Mouse (Mus musculus): ENCODE results near the gene Pygo1. TPM values are rescaled to one million over a fixed set of nuclear protein-coding genes. Genes with fewer than 3 reads are reported as not detected.

Gene Pygo1
- polyA plus RNA-seq, 1 experiment = 0.01 TPM

DNA sequence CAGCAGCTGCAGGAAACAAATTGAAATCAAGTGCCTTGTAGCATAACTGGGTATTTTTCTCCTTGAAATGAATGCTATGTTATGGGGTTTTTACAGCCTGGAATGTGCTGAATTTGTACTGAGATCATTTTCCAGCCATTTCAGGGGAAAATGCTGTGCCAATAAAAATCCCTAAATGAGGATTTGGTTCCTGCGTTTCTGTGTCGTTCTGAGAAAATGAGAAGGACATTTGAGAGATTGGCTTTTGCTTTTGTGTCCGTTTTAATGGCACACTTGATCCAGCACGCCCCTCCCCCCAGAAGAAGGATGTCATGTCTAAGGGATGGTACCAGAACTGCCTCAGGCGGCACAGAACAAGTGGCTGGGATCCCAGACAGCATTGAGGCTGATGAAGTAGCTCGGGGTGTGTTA, 18.7 kb upstream of the Pygo1 start:
- no peak overlapping the region for H3K4me2 ChIP-seq (ENCODE audit: low read depth)
- H3K79me2 ChIP-seq (ENCODE audit: control insufficient read depth, insufficient read depth) = no peaks in the 10 kb centered on the region
- TF ChIP-seq E2F4 (IDR thresholded peaks at IDR 0.05; ENCODE audit: insufficient read depth) = no peak
- TF ChIP-seq MAX (IDR thresholded peaks at IDR 0.05; ENCODE audit: low read depth) = no peak
- H3K27me3 ChIP-seq (ENCODE audit: control insufficient read depth, insufficient read depth, insufficient read length) = no peaks in the 10 kb centered on the region
- H3K4me3 ChIP-seq = no peak overlapping the region
- H3K36me3 ChIP-seq (ENCODE audit: control insufficient read depth, insufficient read depth) = no peaks in the 10 kb centered on the region
- H3ac ChIP-seq (ENCODE audit: control insufficient read depth, insufficient read length) = no peak overlapping the region

DNA sequence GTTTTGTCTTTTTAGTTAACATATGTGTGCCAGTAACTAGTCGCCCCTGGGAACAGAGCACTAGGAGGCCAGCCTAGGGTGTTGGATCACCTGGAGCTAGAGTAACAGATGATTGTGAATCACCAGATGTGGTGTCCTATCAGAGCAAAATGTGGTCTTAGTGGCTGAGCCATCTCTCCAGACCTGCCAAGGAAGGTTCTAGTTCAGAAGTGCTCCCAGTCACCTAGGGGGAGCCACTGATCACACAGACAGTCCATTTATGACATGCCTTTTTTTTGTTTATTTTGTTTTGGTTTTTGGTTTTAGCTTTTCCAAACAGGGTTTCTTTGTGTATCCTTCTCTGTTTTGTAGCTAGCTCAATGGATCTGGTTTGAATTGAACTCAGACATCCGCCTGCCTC, 14.1 kb upstream of the Pygo1 start:
- no peaks in the 10 kb centered on the region for H3K79me2 ChIP-seq (ENCODE audit: control insufficient read depth, insufficient read depth)
- no peak overlapping the region for H3K4me2 ChIP-seq (ENCODE audit: low read depth)
- no peaks in the 10 kb centered on the region for H3K36me3 ChIP-seq (ENCODE audit: control insufficient read depth, insufficient read depth)
- no peak overlapping the region for H3ac ChIP-seq (ENCODE audit: control insufficient read depth, insufficient read length)
- no peak overlapping the region for H3K4me3 ChIP-seq
- H3K27me3 ChIP-seq (ENCODE audit: control insufficient read depth, insufficient read depth, insufficient read length) = no peaks in the 10 kb centered on the region
- TF ChIP-seq POLR2AphosphoS2 (IDR thresholded peaks at IDR 0.05; ENCODE audit: insufficient read length, low read depth) (no peak), REST (IDR thresholded peaks at IDR 0.05; ENCODE audit: insufficient read depth, insufficient read length) (no peak), TCF12 (IDR thresholded peaks at IDR 0.05; ENCODE audit: insufficient read depth, poor library complexity, severe bottlenecking) (no peak), SRF (IDR thresholded peaks at IDR 0.05; ENCODE audit: control insufficient read depth, insufficient read length, low read depth) (no peak), USF1 (IDR thresholded peaks at IDR 0.05; ENCODE audit: low read depth) (no peak), E2F4 (IDR thresholded peaks at IDR 0.05; ENCODE audit: insufficient read depth) (no peak), MYOG (IDR thresholded peaks at IDR 0.05; ENCODE audit: control insufficient read depth in 1 of 3, insufficient read depth in 1 of 3, insufficient read length in 2 of 3, low read depth in 2 of 3) (no peak), POLR2A (IDR thresholded peaks at IDR 0.05; ENCODE audit: insufficient read length, low read depth) (no peak), TCF3 (IDR thresholded peaks at IDR 0.05; ENCODE audit: insufficient read length, low read depth) (no peak)

DNA sequence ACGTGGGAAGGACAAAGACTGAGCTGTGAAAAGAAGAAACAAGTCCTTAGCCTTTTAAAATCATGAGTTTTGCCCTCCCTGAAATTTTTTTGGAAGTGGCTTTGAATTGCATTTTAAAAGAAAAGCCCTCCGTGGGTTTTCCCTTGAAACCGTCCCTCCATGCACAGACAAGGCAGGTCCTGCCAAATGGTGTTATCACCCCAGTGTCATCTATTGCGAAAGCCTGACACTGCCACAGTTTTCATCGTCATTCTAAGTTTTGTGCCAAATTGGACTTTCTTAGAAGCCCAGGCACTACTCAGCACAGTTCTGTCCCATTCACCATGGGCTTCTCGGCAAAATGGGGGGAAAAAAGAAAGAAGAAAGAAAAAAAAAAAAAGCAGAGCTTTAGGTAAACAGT, 11.9 kb upstream of the Pygo1 start:
- no peak overlapping the region for H3K4me2 ChIP-seq (ENCODE audit: low read depth)
- TF ChIP-seq USF1 (IDR thresholded peaks at IDR 0.05; ENCODE audit: low read depth) (no peak), POLR2A (IDR thresholded peaks at IDR 0.05; ENCODE audit: insufficient read length, low read depth) (no peak), POLR2AphosphoS2 (IDR thresholded peaks at IDR 0.05; ENCODE audit: insufficient read length, low read depth) (no peak), REST (IDR thresholded peaks at IDR 0.05; ENCODE audit: insufficient read depth, insufficient read length) (no peak), CEBPB (IDR thresholded peaks at IDR 0.05; ENCODE audit: insufficient read depth, poor library complexity, severe bottlenecking) (no peak), TCF12 (IDR thresholded peaks at IDR 0.05; ENCODE audit: insufficient read depth, poor library complexity, severe bottlenecking) (no peak), E2F4 (IDR thresholded peaks at IDR 0.05; ENCODE audit: insufficient read depth) (no peak), MYOG (IDR thresholded peaks at IDR 0.05; ENCODE audit: control insufficient read depth in 1 of 3, insufficient read depth in 1 of 3, insufficient read length in 2 of 3, low read depth in 2 of 3) (no peak), MYOD1 (IDR thresholded peaks at IDR 0.05; ENCODE audit: control insufficient read depth in 1 of 3, insufficient read length in 2 of 3, low read depth in 2 of 3) (no peak), MAX (IDR thresholded peaks at IDR 0.05; ENCODE audit: low read depth) (no peak), TCF3 (IDR thresholded peaks at IDR 0.05; ENCODE audit: insufficient read length, low read depth) (no peak)
- no peaks in the 10 kb centered on the region for H3K27me3 ChIP-seq (ENCODE audit: control insufficient read depth, insufficient read depth, insufficient read length)
- no peaks in the 10 kb centered on the region for H3K36me3 ChIP-seq (ENCODE audit: control insufficient read depth, insufficient read depth)
- no peaks in the 10 kb centered on the region for H3K79me2 ChIP-seq (ENCODE audit: control insufficient read depth, insufficient read depth)
- H3K4me3 ChIP-seq = no peak overlapping the region
- no peak overlapping the region for H3ac ChIP-seq (ENCODE audit: control insufficient read depth, insufficient read length)

DNA sequence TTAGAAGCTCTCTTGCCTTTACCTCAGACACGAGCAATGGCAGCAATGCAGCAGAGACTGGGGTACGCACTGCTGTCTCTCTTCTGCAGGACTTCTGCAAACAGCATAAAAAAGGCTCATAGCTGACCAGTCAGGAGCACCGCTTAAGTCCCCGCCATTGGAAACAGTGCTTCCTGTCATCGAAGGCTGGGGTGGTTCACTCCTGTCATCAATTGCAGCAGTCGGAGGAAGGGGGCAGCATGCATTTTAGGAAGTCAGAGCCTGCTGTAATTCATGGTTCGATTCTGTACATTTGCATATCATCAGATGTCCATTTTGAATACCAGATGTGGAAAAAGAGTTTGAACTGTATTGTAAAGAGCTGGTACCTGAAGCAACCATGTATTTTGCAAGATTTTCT, 9.7 kb upstream of the Pygo1 start:
- Histone ChIP-seq H3K4me2 (ENCODE audit: low read depth) (no peak overlapping the region), H3ac (ENCODE audit: control insufficient read depth, insufficient read length) (no peak overlapping the region), H3K79me2 (ENCODE audit: control insufficient read depth, insufficient read depth) (no peaks in the 10 kb centered on the region), H3K36me3 (ENCODE audit: control insufficient read depth, insufficient read depth) (no peaks in the 10 kb centered on the region), H3K27me3 (ENCODE audit: control insufficient read depth, insufficient read depth, insufficient read length) (peaks cover 9% of the 10 kb centered on the region), H3K4me3 (no peak overlapping the region)
- TF ChIP-seq POLR2AphosphoS2 (IDR thresholded peaks at IDR 0.05; ENCODE audit: insufficient read length, low read depth) = no peak
- TF ChIP-seq SRF (IDR thresholded peaks at IDR 0.05; ENCODE audit: control insufficient read depth, insufficient read length, low read depth) = no peak

DNA sequence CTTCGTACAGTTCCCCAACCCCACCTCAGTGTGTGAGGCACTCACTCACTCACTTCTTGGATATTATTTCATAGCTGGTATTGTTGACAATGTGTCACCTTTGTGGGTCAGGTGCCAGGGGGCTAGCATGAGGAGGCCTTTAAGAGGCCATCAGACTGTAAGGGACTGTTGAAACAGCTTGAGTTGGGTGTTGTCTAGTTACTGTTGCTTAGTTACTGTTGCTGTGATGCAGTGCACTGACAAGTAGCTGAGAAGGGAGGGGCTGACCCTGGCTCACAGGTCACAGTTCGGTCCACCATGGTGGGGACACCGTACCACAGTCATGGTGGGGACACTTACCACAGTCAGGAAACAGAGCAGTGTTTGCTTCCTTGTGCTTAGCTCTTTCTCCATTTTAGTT, 2.4 kb upstream of the Pygo1 start:
- Histone ChIP-seq H3K4me3 (no peak overlapping the region), H3K27me3 (ENCODE audit: control insufficient read depth, insufficient read depth, insufficient read length) (peaks cover 69% of the 10 kb centered on the region), H3K4me2 (ENCODE audit: low read depth) (no peak overlapping the region), H3K79me2 (ENCODE audit: control insufficient read depth, insufficient read depth) (no peaks in the 10 kb centered on the region), H3K36me3 (ENCODE audit: control insufficient read depth, insufficient read depth) (no peaks in the 10 kb centered on the region), H3ac (ENCODE audit: control insufficient read depth, insufficient read length) (no peak overlapping the region)
- TF ChIP-seq POLR2AphosphoS2 (IDR thresholded peaks at IDR 0.05; ENCODE audit: insufficient read length, low read depth) = no peak
- TF ChIP-seq MYOD1 (IDR thresholded peaks at IDR 0.05; ENCODE audit: control insufficient read depth in 1 of 3, insufficient read length in 2 of 3, low read depth in 2 of 3) = no peak
- no peak for TF ChIP-seq POLR2A (IDR thresholded peaks at IDR 0.05; ENCODE audit: insufficient read length, low read depth)
- TF ChIP-seq CEBPB (IDR thresholded peaks at IDR 0.05; ENCODE audit: insufficient read depth, poor library complexity, severe bottlenecking) = no peak
- no peak for TF ChIP-seq TCF3 (IDR thresholded peaks at IDR 0.05; ENCODE audit: insufficient read length, low read depth)
- TF ChIP-seq MYOG (IDR thresholded peaks at IDR 0.05; ENCODE audit: control insufficient read depth in 1 of 3, insufficient read depth in 1 of 3, insufficient read length in 2 of 3, low read depth in 2 of 3) = no peak
- no peak for TF ChIP-seq E2F4 (IDR thresholded peaks at IDR 0.05; ENCODE audit: insufficient read depth)
- no peak for TF ChIP-seq TCF12 (IDR thresholded peaks at IDR 0.05; ENCODE audit: insufficient read depth, poor library complexity, severe bottlenecking)
- TF ChIP-seq MAX (IDR thresholded peaks at IDR 0.05; ENCODE audit: low read depth) = no peak
- TF ChIP-seq USF1 (IDR thresholded peaks at IDR 0.05; ENCODE audit: low read depth) = no peak
- TF ChIP-seq SRF (IDR thresholded peaks at IDR 0.05; ENCODE audit: control insufficient read depth, insufficient read length, low read depth) = no peak
- no peak for TF ChIP-seq REST (IDR thresholded peaks at IDR 0.05; ENCODE audit: insufficient read depth, insufficient read length)

All from myocyte (in vitro differentiated cells).